Mouse (Mus musculus): ENCODE measurements at regions not wholly inside any gene's neighbourhood (a gene's known extent, or its start where the extent isn't known, plus 50 kb on each side); places are given as distances from the start of the nearest gene placed in this dataset.

DNA sequence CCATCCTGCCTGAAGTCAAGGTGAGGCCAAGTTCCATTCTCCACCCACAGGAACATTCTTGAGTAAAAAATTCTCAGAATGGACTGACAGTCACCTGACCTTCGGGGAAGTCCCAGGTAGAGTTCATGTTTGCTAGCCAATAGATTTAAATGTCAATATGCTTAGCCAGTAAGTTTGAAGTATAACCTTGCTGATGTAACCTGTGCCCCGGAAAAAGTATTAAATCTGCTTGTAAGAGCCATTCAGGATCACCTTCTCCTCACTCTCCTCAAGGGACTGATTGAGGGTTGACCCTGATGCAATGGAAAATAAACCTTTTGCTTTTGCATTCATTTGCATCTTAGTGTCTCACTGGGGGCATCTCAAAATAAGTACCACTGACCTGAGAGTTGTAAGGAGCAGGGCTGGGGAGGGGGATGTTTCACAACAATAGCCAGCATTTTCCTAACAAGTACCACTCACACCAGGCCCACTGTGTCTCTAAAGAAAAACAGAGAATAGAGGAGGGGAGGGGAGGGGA, 60.3 kb upstream of the Ptprk start:
- Histone ChIP-seq H3K36me3 (ENCODE audit: control insufficient read depth, insufficient read depth, low read length) (no peaks in the 10 kb centered on the region), H3K4me2 (ENCODE audit: low read depth, low read length) (no peak overlapping the region), H3K4me3 (ENCODE audit: low read depth, low read length) (no peak overlapping the region), H3K9ac (replicated peaks; ENCODE audit: low read depth, low read length) (no peak overlapping the region), H3K9me3 (ENCODE audit: control insufficient read depth, low read length) (no peaks in the 10 kb centered on the region), H3K27ac (ENCODE audit: low read depth, low read length) (no peak overlapping the region), H3K27me3 (ENCODE audit: control insufficient read depth, insufficient read depth, low read length) (no peaks in the 10 kb centered on the region), H3K4me1 (ENCODE audit: control insufficient read depth, insufficient read depth, low read length) (no peaks in the 10 kb centered on the region)
- ATAC-seq (ENCODE audit: low read depth) = no peak
- WGBS = 49% methylated on average over 2 of the region's 2 CpGs

All from neural tube, embryonic 14.5 days (tissue).